Mouse (Mus musculus) frontal cortex, postnatal 36 days (tissue): Measurements from ENCODE around the gene Hsp90b1.
A peak's percentile ranks its signal among the peaks of the same experiment; 100 is the strongest.
"Not testable (repeated sequence)": the region's sequence is repeated elsewhere in the genome, so short reads cannot be mapped to it uniquely, and the experiment has no call there.

Experiments used
- DNase-seq, 2 experiments: peaks; one replicate each; pipeline ENCODE4 v3.0.0; 2022; ENCODE audit warnings: low spot score in 2 of 2

Gene Hsp90b1

GRCm38 (mm10) chr10:86705318-86705921, at the start of gene Hsp90b1, which contains the start of gene Ttc41:
TSS of gene Hsp90b1 (minus strand) at chr10:86705509.
TSS of gene Ttc41 (plus strand) at chr10:86705811.
- peak; percentile 100 for DNase-seq

GRCm38 (mm10) chr10:86744306-86744705, 39.0 kb upstream of the Hsp90b1 start:
- no peak for DNase-seq

GRCm38 (mm10) chr10:86742918-86743317, 37.6 kb upstream of the Hsp90b1 start:
- no peak for DNase-seq

- no peak for DNase-seq
Measured at GRCm38 (mm10) chr10:86735036-86735435, 29.7 kb upstream of the Hsp90b1 start.

GRCm38 (mm10) chr10:86731500-86731863, 26.2 kb upstream of the Hsp90b1 start:
- DNase-seq = no peak

- peak; percentile 82 to 88 for DNase-seq
Measured at GRCm38 (mm10) chr10:86730823-86731499, 25.7 kb upstream of the Hsp90b1 start.

- DNase-seq = no peak
Measured at GRCm38 (mm10) chr10:86728176-86728575, 22.9 kb upstream of the Hsp90b1 start.

- DNase-seq = peak; percentile 23 to 32
Measured at GRCm38 (mm10) chr10:86727548-86727980, 22.3 kb upstream of the Hsp90b1 start.

GRCm38 (mm10) chr10:86712156-86712555, 6.8 kb upstream of the Hsp90b1 start:
- no peak for DNase-seq

GRCm38 (mm10) chr10:86707134-86707533, 1.8 kb upstream of the Hsp90b1 start:
- DNase-seq = no peak

- peak in 1 of 2 experiments; percentile 87 for DNase-seq
Measured at GRCm38 (mm10) chr10:86705922-86706752, 828 bp upstream of the Hsp90b1 start.

- no peak for DNase-seq
Measured at GRCm38 (mm10) chr10:86704589-86705191, 619 bp downstream of the Hsp90b1 start.

GRCm38 (mm10) chr10:86704141-86704540, 1.2 kb downstream of the Hsp90b1 start:
- DNase-seq = no peak

- DNase-seq = no peak
Measured at GRCm38 (mm10) chr10:86703375-86703774, 1.9 kb downstream of the Hsp90b1 start.

- no peak for DNase-seq
Measured at GRCm38 (mm10) chr10:86702312-86702920, 2.9 kb downstream of the Hsp90b1 start.

- DNase-seq = no peak
Measured at GRCm38 (mm10) chr10:86700973-86701372, 4.3 kb downstream of the Hsp90b1 start.

- no peak for DNase-seq
Measured at GRCm38 (mm10) chr10:86700251-86700650, 5.1 kb downstream of the Hsp90b1 start.

GRCm38 (mm10) chr10:86686017-86686360, 19.3 kb downstream of the Hsp90b1 start:
- DNase-seq = not testable (repeated sequence)

GRCm38 (mm10) chr10:86685179-86686016, 19.9 kb downstream of the Hsp90b1 start:
- DNase-seq = peak; percentile 82 to 85

- not testable (repeated sequence) for DNase-seq
Measured at GRCm38 (mm10) chr10:86684797-86685178, 20.5 kb downstream of the Hsp90b1 start.

- DNase-seq = not testable (repeated sequence)
Measured at GRCm38 (mm10) chr10:86670550-86670949, 34.8 kb downstream of the Hsp90b1 start.
